Mouse (Mus musculus): ENCODE results near the gene Aunip.

GRCm38 (mm10) chr4:134468215-134468575 is 42.6 kb upstream of the Aunip start, which contains the start of gene Stmn1:
- TF ChIP-seq CTCF (IDR thresholded peaks at IDR 0.05; ENCODE audit: insufficient read depth, low read depth, low read length) (no peak), POLR2A (IDR thresholded peaks at IDR 0.05; ENCODE audit: insufficient read depth, low read depth, low read length) (peak; percentile 98)
